Mouse (Mus musculus) CD4-positive naive resting alpha-beta T cell, adult 76 days (primary cell): ENCODE results near the gene Rptor. TPM values are rescaled to one million over a fixed set of nuclear protein-coding genes. Genes with fewer than 3 reads are reported as not detected.

ENCODE experiments used
- total RNA-seq: library from RNA; stranded (reverse); gene quantifications from one replicate; pipeline ENCODE4 v1.2.4, GENCODE M21; 2023

The Rptor gene
- 92.3 TPM for total RNA-seq

DNA sequence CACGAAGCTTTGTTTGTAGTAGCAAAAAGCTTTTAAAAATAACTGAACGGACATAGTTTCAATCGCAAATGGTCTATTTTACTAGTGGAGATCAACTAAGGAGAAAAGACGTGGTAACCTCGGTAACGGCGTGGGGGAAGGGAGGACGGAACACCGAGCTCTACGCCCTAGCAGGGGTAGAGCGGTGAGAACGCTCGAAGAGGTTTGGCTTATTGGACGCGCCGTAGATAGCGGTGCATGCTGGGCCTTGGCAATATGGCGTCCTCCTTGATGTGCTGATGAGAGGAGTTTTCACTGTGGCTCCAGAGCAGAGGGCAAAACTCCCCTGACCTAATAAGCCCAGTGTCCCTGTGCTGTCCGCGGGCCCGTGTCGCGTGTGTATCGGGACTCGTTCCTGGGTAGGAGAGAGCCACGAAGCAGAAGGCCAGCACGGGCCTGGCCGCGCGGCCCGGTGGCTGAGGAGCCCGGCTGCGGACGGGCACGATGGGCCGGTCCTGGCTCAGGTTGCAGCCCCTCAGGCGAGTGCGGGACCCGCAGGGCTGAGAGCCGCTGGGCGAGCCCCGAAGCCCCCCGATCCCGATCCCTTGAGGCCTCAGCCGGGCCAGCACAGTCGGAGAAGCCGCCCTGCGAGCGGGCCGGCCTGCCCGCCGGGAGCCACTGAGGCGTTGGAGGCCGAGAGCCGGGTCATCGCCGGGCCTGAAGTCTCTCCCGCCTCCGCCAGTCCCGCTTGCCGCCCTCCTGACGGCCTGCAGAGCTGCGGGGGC, at the start of gene Rptor:
TSS of gene Rptor (plus strand) at position 143 of the 764 bp plus-strand sequence.

DNA sequence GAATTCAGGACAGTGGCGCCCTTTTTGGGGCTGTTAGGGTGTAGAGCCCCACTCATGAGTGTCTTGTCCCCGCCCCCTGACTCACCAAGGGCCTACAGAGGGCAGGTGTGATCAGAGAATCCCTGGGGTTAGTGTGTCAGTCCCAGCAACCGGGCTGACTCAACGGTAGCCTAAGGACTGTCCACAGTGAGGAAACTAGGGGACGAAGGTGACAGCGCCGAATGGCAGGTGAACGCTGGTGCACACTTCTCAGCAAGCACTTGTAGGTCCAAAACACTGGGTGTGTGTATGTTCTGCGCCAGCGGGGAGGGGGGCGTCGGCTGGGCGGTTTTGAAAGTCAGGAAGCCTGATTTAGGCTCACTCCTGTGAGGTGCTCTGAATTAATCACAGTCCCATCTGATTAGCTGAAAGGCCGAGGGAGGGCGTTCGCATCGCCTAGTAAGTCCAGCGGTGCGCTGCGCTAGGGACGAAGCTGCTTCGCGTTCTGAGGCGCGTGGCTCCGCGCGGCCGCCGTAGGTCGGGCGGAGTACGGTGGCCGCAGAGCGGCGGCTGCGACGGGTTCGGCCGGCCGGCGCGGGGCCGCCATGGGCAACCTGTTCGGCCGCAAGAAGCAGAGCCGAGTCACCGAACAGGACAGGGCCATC, 310.7 kb downstream of the Rptor start, which contains the start of gene Chmp6:
TSS of gene Chmp6 (plus strand) at position 151 of the 644 bp plus-strand sequence.

DNA sequence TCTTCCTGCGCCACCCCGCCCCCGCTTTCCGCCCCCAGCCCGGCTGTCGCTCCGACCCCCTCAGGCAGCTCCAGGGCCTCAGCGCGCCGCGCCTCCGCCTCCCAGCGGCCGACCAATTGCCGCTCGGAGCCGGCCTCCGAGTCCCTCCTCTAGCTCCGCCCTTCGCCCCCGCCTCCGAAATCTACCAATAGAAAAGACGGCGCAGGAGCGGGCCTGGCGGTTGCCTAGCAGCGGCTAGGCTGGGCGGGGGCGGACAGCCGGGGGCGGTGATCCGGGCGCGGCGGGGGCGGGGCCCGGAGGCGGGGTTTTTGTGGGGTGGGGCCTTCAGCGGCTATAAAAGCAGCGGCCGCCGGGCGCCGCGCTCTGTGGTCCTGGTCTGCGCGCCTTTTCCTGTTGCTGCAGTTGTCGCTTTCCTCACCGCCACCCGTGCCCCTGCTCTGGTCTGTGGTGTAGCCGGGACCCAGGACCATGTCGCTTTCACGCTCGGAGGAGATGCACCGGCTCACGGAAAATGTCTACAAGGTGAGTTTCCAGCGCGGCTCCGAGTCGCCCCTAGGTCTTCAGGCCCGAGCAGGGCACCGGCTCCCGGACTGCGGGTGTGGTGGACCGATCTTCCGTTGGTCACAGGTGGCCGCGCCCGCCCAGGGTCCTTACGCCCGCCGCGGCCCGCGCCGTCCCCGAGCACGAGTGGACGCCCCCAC, 340.2 kb downstream of the Rptor start, which contains the start of gene Baiap2:
TSS of gene Baiap2 (plus strand) at position 37 of the 701 bp plus-strand sequence.

Other genes starting within 250 kb of the Rptor start
- 17.9 TPM for gene Sgsh, start 247.4 kb upstream of the Rptor start, total RNA-seq
- 18.8 TPM for gene Slc26a11, start 247.3 kb upstream of the Rptor start, total RNA-seq
- gene Rnf213, start 209.8 kb upstream of the Rptor start, total RNA-seq: 136 TPM
- gene Endov, start 111.6 kb upstream of the Rptor start, total RNA-seq: 32.1 TPM
- 0.26 TPM for gene Nptx1, start 55.2 kb upstream of the Rptor start, total RNA-seq